Mouse (Mus musculus): ENCODE measurements around the gene Pde3b. TPM values are rescaled to one million over a fixed set of nuclear protein-coding genes. Genes with fewer than 3 reads are reported as not detected.

Gene Pde3b
- polyA plus RNA-seq, 1 experiment from 2014 or later = 9.0 TPM

DNA sequence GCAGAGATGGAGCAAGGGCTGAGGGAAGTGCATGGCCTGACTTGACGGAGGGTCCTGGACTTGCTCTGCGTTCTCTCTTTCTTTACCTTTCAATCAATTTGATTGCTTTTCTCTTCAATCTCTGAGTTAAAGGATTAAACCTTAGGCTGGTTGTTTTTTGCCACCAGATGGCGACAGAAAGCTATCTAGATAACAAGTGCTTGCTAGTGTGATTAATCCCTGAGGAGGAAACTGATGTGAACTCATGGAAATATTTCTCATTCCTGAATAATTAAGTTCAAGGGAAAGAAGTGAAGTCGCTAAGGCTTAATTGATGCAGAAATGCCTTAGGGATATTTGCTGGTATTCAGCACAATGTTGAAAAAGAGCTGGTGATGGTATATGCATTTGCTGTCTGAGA, 165.3 kb downstream of the Pde3b start:
- no peak for ATAC-seq (ENCODE audit: low FRiP score)
- Histone ChIP-seq H3K9ac (no peak overlapping the region), H3K4me1 (no peaks in the 10 kb centered on the region), H3K4me2 (no peak overlapping the region), H3K9me3 (no peaks in the 10 kb centered on the region), H3K36me3 (replicated peaks) (no peaks in the 10 kb centered on the region), H3K27ac (no peak overlapping the region), H3K4me3 (replicated peaks) (no peak overlapping the region), H3K27me3 (no peaks in the 10 kb centered on the region)
- WGBS = 5% methylated on average over 4 of the region's 4 CpGs

DNA sequence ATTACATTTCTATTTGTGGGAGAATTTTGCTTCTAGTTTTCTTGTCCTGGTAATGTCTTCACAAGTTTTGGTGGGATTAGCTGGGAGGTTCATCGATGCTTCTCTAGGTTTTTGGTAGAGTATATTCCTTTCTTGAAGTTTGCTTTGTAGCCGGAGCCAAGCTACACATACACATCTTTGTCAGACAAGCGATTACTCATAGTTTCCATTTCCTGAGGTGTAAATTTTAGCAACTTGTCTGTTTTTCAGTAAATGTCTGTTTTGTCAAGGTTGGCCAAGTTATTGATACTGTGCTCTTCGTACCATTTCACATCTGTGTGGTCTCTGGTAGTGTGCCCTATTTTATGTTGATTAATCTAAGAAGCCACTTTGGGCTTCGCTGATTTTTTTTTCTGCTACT, 166.1 kb downstream of the Pde3b start:
- Histone ChIP-seq H3K9ac (no peak overlapping the region), H3K4me2 (no peak overlapping the region), H3K9me3 (no peaks in the 10 kb centered on the region), H3K4me3 (replicated peaks) (no peak overlapping the region), H3K4me1 (no peaks in the 10 kb centered on the region), H3K27ac (no peak overlapping the region), H3K36me3 (replicated peaks) (no peaks in the 10 kb centered on the region), H3K27me3 (no peaks in the 10 kb centered on the region)
- no peak for ATAC-seq (ENCODE audit: low FRiP score)
- WGBS = 91% methylated on average over 5 of the region's 5 CpGs

DNA sequence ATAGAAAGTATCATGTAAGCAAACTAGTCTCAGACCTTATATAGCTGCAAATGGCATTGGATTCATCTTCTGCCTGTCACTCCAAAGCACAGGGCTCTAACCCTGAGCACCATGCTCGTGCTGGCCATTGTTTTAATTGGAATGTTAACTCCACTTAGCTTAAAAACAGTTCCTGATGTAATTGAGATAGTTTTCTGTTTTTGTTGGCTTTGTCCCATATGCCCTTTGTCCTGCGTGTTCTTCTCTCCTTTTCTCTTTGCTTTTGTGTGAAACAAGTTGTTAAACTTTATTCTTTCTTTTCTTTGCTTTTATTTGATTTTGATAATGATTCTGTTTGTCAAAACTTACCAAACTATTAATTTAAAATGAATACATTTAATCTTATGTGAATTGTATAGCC, 167.4 kb downstream of the Pde3b start:
- H3K36me3 ChIP-seq (replicated peaks) = no peaks in the 10 kb centered on the region
- H3K4me3 ChIP-seq (replicated peaks) = no peak overlapping the region
- H3K9me3 ChIP-seq = no peaks in the 10 kb centered on the region
- no peaks in the 10 kb centered on the region for H3K4me1 ChIP-seq
- WGBS = 36% methylated on average over 2 of the region's 2 CpGs
- no peak overlapping the region for H3K9ac ChIP-seq
- H3K27me3 ChIP-seq = no peaks in the 10 kb centered on the region
- H3K27ac ChIP-seq = no peak overlapping the region
- no peak for ATAC-seq (ENCODE audit: low FRiP score)
- H3K4me2 ChIP-seq = no peak overlapping the region

Other genes with a start within 250 kb of the Pde3b start
- gene Copb1, start 160.6 kb upstream of the Pde3b start, polyA plus RNA-seq (2016; fragmentation: Nextera tagmentation; extraction: Ambion mirVana) = 96.4 and 97.3 TPM in 2 replicates
- gene Psma1, start 139.2 kb upstream of the Pde3b start, polyA plus RNA-seq (2016; fragmentation: Nextera tagmentation; extraction: Ambion mirVana) = 411 and 420 TPM in 2 replicates
- 0.95 and 1.2 TPM in 2 replicates for gene Cyp2r1, start 147.7 kb downstream of the Pde3b start, polyA plus RNA-seq (2016; fragmentation: Nextera tagmentation; extraction: Ambion mirVana)
- 14.8 and 16.7 TPM in 2 replicates for gene Calca, start 221.1 kb downstream of the Pde3b start, polyA plus RNA-seq (2016; fragmentation: Nextera tagmentation; extraction: Ambion mirVana)